Mouse (Mus musculus): Measurements from ENCODE around the gene Med23.

Gene Med23

DNA sequence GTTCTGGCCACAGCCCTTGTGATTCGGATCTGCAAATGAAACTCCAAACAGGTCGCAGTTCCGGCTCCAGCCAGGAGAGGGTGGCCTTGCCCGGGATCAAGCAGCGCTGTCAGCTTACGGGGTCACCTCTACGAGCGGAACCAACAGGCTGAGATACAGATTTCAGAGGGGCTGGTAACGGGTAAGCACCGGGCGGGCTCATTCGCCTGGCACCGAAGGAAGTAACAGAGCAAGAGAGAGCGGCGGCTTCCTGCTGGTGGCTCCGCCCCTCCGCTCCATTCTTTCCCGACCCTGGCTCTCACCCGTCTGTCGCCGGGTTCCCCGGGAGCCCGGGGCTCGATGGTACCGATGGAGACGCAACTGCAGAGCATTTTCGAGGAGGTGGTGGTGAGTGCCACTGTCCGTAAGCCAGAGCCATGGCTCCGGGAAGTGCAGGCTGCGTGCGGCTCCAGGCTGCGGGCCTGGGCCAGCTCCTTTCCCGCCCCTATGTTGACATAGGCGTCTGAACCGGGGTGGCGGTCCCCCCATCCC, at the start of gene Med23:
Med23 (plus strand) TSS at position 227 of the 531 bp plus-strand sequence.
- peak; percentile 95 for DNase-seq (ENCODE audit: low spot score)

DNA sequence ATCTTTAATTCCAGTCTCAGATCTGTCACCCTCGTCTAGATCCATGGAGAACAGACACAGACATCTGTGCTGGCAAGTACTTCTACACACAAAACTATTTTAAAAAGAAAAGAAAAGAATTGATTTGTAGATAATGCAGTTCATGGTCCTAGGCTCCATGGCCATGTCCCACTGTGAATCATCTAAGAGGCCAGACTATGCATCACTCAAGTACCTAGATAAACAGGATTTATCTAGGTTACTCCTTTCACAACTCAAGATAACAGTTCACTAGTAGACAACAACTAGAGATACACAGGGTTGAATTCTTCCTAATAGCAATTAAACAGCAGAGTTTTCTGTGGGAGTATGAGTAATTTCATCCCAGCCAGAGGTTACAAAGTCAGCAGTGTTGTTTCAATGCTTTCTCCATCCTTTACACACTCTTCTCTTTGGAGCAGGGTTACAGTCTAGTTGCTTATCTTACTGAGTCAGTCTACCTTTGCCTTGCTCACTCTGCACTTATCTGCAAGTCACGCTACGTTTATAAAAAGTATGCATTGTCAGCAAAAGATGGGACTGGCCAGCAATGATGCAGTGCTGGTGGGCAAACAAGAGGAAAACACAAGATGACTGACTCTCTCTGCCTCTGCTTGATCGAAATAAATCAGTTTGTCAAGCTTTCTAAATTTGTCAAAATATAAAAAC, 47.7 kb upstream of the Med23 start:
- no peak for DNase-seq (ENCODE audit: low spot score)

DNA sequence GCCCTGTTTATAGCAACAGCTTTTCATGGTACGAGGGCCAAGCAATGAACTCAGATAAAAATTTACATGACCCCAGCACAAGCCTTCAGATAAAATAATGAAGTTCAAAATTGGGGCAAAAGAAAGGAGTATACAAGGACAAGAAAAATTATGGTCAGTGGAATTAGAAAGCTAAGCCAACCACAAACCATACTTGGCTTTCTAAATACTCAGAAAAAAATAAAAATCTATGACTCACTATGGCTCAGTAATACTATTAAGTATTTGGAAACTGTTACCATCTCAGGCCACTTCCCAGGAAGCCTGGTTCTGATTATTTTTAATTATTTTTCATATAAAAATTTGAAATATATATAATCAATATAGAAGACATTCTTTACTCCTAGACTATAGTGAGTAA, 46.9 kb upstream of the Med23 start:
- DNase-seq (ENCODE audit: low spot score), result no peak

DNA sequence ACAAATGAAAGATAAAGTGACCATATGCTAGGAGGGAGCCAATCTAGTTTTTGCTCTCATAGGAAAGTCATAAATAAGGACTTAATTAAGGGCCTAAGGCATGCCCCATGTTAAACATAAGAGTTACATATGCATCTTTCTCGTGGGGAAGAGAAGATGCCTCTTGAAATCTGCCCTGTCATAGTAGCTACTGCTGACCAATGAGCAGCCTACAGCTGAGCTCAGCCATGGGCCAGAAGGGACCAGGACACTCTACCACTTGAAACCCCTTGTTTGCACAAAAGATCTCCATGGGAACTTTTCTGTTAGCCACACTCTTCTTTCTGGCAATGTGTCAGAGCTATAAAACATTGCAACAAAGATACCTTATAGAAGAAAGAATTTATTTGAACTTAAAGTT, 46.5 kb upstream of the Med23 start:
- no peak for DNase-seq (ENCODE audit: low spot score)

DNA sequence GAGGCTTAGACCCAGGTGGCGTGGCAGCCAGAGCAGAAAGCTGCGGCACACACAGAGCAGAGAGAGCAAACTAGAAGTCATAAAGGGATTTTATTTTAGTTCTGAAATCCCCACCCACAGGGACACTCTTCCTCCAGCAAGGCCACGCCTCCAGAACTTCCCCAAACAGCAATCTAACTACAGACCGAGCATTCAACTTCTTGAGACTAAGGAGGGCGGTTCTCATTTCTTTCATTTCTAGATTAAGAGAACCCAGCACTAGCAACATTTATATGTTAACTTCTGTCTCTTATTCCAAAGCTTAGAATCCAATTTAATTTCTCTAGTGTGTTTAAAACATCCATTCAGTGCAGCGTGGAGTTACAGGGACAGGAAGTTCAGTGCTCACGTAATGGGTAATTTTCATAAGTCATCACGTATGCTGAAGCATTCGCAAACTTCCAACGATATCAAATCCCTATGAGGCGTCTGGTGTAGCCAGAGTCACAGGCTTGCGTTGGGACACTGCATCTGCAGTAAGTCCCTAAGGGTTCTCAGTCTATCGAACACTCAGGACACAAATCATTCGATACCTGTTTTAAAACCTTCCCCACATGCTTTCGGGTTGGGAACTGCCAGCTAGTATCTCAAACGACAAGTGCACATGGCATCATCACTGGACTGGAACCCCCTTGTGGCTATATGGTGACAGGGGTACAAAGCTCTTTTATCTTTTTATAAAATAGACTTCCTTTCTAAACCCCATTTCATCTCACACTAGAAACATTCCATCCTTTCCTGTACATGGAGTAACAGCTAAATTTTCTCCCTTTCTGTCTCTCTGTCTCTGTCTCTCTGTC, 45.9 kb upstream of the Med23 start:
- no peak for DNase-seq (ENCODE audit: low spot score)

DNA sequence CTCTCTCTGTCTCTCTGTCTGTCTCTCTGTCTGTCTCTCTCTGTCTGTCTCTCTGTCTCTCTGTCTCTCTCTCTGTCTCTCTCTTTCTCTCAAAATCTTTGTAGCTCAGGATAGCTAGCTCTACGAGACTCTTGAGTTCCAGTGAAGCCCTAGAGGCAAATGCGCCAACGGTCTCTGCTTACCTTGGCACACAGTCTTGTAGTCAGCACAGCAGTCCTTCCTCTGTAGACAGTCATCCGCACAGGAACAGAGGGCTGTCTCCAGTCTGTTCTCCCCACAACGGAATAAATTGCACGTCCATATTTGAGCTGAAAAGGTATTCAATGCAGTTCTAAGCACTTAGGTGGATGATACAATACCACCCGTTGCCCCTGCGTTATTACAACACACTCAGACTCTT, 45.2 kb upstream of the Med23 start:
- no peak for DNase-seq (ENCODE audit: low spot score)

DNA sequence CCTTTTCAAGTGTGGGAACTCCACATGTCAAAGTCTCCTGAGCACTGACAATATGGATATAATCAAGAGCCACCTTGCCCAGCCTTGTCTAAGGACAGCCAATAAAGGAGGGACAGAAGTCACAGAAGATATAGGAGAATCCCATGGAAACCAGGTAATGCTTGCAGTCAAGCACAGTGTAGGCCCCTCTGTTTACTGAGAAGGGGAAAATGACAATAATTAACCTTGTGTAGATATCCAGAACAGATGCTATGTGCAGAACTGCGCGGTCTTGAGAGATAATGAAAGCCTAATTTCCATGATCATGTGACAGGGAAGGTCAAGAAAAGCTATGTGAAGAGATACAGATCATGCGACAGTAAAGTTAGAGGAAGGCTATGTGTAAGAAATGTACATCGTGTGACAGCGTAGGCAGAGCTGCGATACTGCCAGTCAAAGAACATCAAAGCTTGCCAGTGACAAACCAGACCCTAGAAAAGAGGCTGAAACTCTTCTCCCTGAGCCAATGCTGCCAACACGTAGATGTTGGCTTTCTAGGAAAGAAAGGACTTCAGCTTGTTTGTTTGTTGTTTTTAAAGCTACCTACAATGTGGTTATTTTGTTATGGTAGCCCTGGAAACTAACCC, 44.2 kb upstream of the Med23 start:
- no peak for DNase-seq (ENCODE audit: low spot score)

DNA sequence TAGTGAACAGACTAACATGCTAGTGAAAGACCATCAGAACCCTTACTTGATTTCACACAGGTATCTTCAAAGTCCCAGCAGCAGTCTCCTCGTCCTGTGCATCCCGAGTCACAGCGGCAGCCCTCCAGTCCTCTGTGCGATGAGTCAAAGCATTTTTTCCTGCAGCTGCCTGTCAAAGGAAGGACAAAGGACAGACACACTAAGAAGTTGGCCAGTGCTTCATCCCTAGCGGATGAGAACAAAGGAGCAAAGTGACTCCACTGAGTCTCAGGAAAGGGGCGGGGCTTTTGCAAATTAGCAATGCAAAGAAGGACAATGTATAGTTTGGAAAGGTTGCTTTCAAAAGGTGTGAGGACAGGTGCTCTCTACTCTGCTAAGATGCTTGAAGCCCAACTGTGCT, 43.7 kb upstream of the Med23 start:
- no peak for DNase-seq (ENCODE audit: low spot score)

DNA sequence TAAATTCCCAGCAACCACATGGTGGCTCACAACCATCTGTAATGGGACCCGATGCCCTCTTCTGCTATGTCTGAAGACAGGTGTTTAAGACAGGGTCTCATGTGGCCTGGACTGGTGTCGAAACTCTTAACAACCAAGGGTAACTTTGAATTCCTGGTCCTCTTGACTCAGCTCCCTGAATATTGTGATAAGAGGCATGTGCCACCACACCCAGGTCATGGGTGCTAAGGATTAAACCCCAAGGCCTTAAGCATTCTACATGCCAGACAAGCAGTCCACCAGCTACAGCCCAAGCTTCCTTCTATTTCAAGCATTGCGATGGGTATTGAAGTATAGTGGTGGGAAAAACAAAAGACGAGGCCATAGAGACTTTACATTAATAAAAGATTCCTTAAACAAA, 41.6 kb upstream of the Med23 start:
- no peak for DNase-seq (ENCODE audit: low spot score)

DNA sequence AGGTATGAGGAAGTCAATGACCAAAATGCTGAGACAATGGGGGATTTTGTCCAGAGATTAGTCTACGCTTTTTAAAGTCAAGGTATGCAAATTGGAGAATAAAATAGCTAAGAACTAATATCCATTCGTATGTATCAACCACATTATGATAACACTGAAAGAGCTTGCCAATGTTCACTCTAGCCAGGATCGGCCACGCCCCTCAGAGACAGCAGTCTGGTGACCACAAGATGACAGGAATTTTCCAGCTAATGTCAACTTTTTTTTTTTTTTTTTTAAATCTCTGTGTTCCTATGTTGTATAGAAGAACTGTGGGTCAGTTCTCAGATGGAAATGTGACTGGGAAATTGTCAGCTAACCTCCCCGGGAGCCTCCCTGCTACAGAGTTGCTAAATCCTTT, 39.3 kb upstream of the Med23 start:
- no peak for DNase-seq (ENCODE audit: low spot score)

DNA sequence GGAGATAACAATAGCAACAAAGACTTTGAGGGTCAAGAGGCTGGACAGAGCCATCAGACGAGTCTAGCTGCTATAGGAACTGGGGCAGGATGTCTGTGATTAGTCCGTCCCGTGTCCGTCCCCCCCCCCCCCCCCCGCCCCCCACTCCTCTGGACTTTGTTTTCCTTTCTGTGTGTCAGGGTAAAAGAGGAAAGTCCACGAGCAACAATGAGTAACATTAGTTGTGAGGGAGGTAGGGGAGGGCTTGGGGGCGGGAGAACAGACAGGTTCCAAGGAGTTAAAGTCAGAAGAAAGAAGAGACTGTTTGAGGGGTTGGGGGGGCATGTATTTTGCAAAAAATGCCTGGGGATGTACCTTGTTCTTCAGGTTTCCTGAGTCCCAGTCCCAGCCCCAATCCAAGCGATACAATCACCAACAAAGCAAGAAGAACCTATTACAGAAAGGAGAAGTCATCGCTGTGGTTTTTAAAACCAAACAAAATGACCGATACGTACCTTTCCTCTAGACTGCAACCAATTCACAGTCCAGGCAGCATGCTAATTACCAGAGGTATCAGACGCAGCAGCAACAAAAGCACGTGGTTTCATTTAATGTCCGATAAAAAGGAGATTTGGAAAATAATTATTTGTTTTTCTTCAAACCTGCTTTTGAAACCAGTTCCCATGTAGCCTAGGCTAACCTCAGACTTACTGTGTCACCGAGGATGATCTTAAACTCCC, 38.2 kb upstream of the Med23 start:
- DNase-seq (ENCODE audit: low spot score), result no peak

DNA sequence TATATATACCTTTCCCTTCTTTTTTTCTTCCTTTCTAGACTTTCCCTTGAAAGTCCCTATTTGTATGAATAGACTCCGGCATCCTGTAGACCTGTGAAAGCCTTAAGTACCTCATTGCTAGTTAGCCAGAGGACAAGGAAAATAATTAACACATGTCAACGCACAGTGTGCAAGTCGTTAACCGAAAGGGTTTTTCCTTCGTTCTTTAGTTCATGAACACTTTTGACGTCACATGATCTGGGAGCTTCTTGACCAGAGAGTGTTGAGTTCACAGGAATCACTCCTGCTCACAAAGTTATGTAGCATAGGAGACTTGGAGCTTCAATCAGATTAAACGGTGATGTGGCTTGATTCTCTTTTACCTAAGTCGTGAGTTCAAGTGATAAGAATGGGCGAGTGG, 37.5 kb upstream of the Med23 start:
- no peak for DNase-seq (ENCODE audit: low spot score)

DNA sequence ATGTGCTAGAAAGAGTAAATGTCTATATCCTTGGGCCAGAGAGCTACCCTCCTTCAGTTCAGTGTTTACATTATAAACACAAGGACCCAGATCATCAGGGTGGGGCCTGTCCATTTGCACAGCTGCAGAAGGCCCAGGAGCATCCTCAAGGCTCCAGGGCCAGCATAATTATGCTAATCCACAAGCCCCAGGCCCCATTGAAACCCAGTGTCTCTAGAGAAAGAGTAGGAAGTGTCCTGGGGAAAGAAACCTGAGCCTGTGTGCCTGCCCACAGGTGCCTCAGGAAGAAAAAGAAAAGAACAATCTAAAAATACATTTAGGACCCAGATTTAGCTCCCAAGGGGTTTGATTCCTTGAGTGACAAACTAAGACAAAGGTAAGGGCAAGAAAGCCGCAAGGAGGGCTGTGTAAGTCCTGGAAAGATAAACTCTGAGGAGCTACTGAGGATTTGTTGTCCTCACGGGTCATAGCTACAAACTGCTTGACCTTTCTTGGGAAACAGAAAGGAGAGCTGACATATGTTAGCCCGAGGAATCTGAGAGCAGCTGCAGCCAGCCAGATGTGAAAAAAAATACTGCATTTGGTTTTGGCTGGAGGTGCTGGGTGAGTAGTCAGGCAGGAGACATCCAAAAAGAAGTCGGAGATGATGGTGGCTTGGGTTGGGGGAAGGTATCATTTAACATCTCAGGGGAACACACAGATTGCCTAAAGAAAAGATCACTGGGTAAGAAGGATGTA, 35.0 kb upstream of the Med23 start:
- DNase-seq (ENCODE audit: low spot score), result no peak

DNA sequence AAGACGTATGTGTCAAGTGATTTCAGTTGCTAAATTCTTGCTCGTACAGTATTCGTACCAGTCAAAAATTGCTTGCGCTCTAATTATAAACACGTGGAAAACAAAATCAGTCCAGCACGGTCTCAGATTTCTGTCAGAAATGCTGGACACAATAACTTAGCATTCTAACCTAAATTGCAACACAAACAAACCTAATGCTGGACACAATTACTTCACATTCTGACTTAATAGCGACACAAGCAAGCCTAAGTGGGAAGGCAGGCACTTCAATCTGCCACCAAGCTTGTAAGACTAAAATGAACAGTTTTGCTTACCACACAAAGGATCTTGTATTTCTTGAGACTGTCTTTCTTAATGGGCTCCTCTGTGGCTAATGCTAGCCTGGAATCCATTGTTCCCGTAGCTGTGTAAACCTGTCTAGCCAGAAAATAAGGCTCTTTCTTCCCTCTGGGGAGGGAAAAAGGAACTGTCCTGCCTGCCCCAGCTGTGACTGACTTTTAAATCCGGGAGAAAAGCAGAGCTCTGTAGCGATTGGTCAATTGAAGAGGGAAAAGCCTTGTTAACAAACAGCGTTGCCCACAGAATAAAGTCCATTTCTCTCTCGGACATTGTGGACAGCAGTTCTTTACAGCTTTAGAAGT, 34.0 kb upstream of the Med23 start:
- DNase-seq (ENCODE audit: low spot score), result no peak

DNA sequence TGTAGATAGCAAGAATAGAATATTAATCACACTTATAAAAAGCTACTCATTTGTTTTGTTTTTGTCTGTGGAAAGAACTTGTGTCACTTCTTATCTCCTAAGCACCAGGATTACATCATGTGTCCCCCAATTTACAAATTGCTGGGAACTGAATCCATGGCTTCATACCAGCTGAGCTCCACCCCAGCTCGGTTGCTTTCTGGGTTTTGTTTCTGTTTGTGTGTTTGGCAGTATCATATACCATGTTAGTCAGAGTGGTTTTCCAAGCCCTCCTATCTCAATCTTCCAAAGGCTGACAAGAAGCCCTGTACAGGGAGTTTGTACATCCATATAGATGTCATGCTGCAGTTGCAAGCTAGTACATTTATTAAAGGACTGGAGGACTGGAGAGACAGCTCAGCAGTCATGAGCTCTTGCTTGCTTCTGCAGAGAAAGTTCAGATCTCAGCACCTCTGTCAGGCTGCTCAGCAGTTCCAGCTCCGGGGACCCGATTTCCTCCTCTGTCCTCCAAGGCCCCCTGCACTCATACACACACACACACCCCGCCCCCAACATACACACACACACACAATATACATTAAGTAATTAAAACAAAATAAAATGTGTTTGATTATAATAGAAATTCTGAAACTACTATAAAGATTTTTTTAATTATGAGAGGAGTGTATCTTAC, 33.3 kb upstream of the Med23 start:
- DNase-seq (ENCODE audit: low spot score), result no peak

DNA sequence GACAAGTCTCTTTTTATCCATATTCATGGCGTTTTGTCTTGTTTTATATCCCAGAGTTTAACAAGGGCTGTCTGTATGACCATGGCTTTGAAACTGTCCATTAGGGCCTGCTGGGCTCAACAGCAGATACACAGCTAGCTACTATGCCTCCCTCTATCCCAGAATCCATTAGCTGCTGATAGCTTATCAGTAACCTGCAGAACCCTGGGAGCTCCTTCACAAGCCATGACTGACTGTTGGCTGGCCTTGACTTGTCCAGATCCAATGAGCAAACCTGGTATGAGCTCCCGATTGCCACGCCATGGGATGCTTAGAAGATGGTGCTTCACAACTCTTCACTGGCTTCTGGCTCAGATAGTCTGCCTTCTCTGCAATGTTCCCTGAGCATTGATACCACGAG, 29.0 kb upstream of the Med23 start:
- DNase-seq (ENCODE audit: low spot score), result no peak

DNA sequence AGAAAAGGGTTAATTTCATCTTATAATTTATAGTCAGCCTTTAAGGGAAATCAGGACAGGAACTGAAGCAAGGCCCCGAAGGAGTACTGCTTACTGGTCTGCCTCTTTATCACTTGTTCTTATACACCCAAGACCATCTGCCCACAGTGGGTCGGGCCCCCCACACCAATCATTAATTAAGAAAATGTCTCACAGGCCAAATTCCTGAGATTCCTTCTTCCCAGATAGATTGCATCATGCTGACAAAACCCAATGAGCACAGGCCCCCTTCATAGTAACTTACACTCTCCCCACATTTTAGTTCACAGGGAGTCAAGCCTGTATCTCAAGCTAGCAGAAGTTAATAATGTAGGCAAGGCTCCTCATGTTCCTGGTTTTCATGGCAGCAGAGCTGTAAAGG, 27.8 kb upstream of the Med23 start:
- DNase-seq (ENCODE audit: low spot score), result no peak

DNA sequence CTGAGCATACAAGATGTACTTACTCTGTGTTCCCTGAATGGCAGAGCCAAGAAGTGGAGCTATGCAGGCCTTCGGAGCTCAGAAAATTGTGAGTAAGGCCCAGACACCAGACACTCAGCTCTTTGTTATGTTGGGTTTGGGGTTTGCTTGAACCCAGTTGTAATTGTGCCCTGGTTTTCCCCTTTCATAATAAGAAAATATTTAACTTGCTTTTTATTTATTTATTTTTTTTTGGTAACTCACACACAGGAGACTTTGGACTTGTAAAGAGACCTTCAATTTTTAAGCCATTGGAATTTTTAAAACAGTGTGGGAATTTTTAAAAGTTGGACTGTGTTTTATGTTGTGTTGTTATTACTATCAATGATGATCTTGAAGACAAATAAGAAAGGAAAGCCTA, 27.1 kb upstream of the Med23 start, which contains the start of gene Enpp3:
Enpp3 (minus strand) TSS at position 148 of the 400 bp plus-strand sequence.
- no peak for DNase-seq (ENCODE audit: low spot score)

DNA sequence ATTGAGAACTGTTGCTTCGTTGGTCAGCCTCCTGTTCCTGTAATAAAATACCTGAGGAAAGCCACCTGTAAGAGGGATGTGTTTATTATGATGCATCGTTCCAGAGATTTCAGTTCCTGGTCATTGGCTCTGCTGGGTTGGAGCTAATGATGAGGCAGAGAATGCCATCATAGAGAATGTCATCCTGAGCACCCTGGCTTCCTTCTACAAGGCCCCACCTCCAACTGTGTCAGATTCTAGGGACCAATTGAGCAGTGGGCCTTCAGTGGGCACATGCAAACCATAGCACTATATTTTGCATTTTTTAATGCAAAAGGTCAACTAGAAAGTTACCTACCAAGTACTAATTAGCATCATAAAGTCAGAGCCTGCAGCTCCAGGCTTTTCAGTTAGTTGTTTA, 6.6 kb upstream of the Med23 start:
- no peak for DNase-seq (ENCODE audit: low spot score)

DNA sequence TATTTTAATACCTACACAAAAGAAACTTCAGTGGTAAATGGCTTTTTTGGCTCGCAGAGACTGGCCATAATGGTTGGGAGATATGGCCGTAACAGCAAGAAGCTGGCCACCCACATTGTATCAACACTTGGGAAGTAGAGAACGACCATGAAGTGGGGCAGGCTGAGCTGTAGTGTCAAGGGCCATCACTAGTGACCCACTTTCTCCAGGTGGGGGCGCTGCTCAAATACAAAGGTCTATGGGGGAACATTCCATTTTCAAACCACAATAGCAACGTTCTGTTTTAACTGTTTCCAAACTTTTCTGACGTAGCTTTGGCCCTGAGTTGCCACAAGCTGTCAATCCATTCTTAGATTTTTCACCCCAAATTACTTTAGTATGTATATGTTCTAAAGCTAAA, 5.4 kb upstream of the Med23 start:
- no peak for DNase-seq (ENCODE audit: low spot score)
